Mouse (Mus musculus) cerebellum, postnatal 4 days (tissue): Measurements from ENCODE around the gene Dnajb4.

Source experiments
- DNase-seq, 2 experiments: peaks; one replicate each; pipeline ENCODE4 v3.0.0; 2022; ENCODE audit warnings: low spot score in 2 of 2, mixed read lengths in 1 of 2

Gene Dnajb4

DNA sequence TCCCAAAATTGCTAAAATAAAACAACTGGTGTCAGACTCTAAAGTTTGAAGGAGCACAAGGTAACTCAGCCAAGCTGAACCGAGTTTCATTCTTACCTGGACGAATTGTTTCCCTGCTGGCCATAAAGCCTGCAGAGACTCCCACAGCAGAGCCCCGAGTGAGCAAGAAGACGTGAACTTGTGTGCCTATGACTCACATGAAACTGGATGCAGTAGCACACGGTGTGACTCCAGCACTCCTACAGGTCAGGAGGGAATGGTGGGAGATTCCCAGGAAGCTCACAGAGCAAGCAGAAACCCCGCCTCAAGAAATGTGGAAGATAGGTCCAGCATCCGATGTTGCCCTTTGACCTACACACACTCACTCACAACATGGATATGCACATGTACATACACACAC lies 38.2 kb downstream of the Dnajb4 start:
- no peak for DNase-seq

- no peak for DNase-seq
These were observed 38.9 kb downstream of the Dnajb4 start for GRCm38 (mm10) chr3:152171236-152171635.

- DNase-seq = no peak
These were observed 39.7 kb downstream of the Dnajb4 start for GRCm38 (mm10) chr3:152170407-152170806.

GRCm38 (mm10) chr3:152168007-152168406 lies 42.1 kb downstream of the Dnajb4 start:
- DNase-seq = no peak

DNA sequence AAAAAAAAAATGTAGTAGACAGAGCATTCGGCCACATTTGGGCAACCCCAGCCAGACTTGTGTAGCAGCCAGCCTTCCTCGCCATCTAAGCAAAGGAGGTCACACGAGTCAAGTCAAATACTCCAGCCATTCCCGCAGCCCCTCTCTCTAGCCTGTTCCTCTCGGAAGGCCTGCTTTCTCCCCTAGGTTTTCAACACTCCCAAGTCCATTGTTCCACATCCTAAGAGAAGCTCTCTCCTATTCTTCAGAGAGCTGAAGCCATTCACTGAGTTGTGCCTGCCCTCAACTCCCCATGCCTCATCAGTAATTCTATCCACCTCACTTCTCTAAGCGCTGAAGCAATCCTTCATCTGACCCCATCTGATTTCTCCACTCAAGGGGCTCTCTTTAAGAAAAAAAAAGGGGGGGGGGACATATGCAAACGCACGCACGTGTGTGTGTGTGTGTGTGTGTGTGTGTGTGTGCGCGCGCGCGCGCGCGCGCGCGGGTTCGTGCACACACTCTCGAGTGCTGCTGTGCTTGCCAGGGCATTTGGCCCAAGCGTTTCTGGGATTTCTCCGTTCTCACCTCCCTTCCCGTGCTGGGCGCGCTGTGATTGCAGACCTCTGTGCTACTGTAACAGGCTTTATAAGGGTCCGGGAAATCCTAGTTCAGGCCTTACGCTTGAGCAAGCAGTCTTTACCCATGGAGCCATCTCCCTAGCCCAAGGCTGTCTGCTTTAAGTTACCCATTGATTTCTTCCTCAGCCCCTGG lies 43.2 kb downstream of the Dnajb4 start:
- no peak for DNase-seq

DNA sequence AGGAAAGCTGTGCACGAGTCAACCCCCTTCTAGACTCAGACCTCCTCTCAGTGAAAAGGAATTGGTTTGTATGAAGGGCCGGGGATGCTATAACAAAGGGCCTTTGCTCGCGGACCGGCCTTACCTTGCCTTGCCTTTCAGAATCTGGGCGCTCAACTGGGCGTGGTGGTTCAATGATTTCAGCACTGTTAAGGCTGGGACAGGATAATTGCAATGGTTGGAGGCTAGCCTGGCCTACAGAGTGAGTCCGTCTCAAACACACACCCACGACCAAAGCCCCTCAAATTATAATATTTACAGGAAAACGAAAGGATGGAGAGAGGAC lies 44.0 kb downstream of the Dnajb4 start, which contains the start of gene Gipc2:
Gipc2 (minus strand) TSS at position 132 of the 325 bp plus-strand sequence.
- DNase-seq = no peak

- DNase-seq = peak; percentile 24 to 30
These were observed 44.6 kb downstream of the Dnajb4 start for GRCm38 (mm10) chr3:152165351-152166098.

- no peak for DNase-seq
These were observed 45.1 kb downstream of the Dnajb4 start for GRCm38 (mm10) chr3:152165014-152165350.

GRCm38 (mm10) chr3:152163320-152163719 lies 46.8 kb downstream of the Dnajb4 start:
- no peak for DNase-seq

DNA sequence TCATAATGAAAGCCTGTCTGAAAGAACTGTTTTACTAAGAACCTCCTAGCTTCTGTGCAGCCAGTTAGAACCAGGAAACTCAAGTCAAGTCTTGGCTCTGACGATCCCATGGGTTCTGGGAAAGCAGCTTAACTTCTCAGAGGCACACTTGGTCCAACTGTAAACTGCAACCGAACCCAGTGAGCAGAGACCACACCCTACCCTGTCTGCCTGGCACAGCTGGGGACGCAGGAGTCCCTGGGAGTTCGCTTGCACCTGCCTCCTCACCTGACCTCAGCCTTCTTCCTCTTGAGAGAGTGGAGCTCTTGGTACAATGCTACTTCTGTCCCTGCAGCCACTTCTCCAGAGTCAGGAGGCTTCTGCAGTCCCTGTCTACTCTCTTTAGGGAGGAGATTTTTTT lies 49.5 kb downstream of the Dnajb4 start:
- no peak for DNase-seq

- DNase-seq = no peak
These were observed 50.8 kb downstream of the Dnajb4 start for GRCm38 (mm10) chr3:152159321-152159720.

DNA sequence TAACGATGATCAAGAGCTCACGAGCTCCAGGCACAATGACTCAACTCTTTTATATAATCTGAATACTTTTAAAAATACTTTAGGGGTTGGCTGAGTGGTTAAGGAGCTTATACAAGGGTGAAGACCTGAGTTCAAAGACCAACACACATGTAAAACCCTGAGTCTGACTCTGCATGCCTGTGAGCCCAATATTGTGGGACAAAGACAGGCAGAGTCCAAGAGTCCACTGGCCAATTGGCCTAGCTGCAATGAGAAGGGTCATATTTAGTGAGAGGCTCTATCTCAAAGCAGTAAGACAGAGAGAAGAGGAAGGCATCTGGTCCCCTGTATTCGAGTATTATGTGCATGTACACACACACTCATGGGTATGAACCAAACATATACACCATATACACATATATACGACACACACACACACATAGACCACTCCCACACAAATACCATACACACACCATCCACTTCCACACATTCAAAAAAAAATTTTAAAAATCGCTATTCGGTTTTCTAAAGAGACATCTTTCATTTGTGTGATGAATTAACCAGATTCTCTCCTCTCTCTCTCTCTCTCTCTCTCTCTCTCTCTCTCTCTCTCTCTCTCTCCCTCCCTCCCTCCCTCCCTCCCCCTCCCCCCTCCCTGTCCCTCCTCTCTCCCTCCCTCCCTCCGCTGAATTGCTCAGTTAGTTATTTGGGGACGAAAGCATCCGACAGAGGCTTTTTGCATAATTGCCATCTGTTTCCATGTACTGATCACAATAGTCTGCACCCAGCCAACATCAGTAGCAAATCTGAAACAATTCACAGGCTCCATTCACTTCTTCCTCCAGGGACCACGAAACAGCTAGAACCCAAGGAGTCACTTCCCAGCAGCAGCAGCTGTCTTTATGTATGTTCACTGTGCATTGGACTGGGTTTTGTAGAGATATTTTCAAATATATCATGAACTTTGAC lies 51.5 kb downstream of the Dnajb4 start:
- no peak for DNase-seq

GRCm38 (mm10) chr3:152156816-152157496 lies 53.1 kb downstream of the Dnajb4 start:
- DNase-seq = no peak

DNA sequence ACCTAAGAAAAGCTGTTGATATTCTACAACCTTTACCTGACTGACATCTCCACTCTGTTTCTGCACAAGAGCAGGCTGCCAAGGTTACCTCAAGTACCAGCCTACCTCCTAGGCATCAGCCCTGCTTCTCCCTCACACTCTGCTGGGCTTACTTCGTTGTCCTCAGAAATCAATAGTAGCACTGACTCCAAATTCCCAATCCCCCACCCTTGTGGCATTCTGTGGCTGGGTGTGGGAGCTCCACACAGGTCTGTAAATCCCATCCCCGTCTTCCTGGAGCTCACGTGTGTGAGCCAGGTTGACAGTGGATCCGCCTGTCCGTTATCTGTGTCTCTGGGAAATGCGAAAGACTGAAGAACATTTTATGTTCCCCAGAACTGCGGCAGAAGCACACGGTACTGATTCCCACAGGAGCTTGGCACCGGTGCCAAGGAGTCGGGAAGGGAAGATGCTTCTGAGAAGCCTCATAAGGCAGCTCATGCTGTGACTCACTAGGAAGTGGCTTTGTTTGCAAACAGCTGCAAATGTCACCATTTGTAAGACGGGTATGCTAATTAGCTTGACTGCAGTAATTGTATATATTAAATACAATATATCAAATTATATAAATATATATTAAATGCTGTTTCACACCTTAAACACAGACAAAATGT lies 54.7 kb downstream of the Dnajb4 start:
- DNase-seq = no peak

- DNase-seq = no peak
These were observed 56.0 kb downstream of the Dnajb4 start for GRCm38 (mm10) chr3:152154095-152154494.

- DNase-seq = no peak
These were observed 57.0 kb downstream of the Dnajb4 start for GRCm38 (mm10) chr3:152153152-152153551.

DNA sequence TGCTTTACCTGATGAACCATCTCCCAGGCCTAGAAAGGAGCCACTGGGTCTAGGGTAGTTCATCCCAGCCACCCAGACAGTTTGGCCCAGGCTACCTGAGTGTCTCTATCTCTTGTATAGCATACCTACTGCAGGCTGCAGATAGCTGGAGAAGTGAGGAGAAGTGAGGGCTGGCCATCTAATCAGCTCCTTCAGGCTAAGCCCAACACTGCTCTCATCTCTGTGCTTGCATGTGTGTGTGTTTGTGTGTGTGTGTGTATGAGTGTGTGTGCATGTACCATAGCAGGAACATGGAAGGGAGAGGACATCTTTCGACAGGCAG lies 57.7 kb downstream of the Dnajb4 start:
- DNase-seq = no peak

- DNase-seq = no peak
These were observed 58.2 kb downstream of the Dnajb4 start for GRCm38 (mm10) chr3:152151725-152152482.

DNA sequence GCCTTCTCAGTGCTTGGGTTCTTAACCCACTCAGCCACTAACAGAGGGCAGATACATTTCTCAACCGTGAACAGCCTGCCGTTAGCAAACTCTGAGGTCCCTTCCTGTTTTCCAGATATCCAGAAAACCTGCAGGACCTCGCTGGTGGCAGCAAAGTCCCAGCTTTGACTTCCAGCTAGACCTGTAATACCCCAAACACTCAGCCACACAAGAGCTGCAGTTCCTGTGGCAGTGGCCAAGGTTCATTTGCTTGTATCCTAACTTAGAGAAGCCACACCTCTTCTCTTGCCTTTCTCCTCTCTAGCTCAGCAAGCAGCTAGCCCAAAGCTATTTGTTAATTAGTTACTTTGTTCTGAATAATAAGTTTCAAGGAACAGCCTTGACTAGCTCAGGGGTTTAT lies 60.2 kb downstream of the Dnajb4 start:
- DNase-seq = no peak

DNA sequence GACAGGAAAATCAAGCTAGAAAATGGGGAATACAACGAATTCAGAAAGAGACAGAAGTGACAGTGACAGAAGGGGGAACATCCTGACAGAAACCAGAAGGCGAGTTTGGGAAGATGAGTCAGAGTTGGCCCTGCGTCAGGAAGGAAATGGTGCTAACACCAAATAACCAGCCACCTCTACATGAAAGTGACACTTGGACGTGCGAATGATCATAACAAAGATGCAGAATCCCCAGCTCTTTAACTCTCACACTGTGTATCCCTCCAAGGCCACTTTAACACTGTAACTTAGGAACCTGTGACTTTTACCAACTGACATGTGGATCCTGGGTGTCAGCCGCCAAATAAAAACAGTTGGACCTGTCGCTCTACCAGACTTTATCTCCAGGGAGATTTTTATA lies 60.7 kb downstream of the Dnajb4 start:
- DNase-seq = no peak
